ENCODE assay signal across 9 mouse cellular contexts in the genomic region with DNA sequence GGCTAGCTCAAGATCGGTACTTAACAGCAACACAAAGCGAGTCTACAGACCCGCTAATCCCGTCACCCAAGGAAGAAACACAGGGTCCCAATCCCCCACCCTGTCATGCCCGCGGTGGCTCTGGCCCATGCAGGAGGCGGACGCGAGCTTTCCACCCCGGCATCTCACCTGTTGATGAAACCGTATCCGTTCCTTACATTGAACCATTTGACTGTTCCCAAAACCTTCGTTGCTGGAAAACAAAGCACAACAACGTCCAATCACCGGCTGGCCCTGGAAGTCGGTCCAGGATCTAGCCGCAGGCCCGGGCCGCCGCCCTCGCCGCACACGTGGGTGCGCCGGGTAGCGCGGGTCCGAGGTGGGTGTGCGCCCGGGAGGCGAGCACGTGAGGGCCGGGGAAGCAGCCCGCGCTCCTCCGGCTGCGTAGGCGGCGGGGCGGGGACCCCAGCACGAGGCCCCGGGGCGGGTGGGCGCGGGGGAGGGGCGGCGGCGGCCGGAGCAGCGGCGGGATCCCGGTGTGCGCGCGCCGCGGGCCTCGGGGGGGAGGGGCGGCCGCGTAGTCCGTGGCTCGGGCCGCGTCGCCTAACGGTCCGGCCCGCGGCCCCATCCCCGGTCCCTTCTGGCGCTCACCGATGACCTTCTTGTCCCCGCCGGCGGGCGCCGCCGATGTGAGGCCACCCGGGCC. TPM values are rescaled to one million over a fixed set of nuclear protein-coding genes. Genes with fewer than 3 reads are reported as not detected.
A peak's percentile ranks its signal among the peaks of the same experiment; 100 is the strongest.
DNase-seq lines count a peak whose midpoint lies in the region; ATAC-seq and TF ChIP-seq lines count a peak whose summit lies in the region.
"Had no signal": no experiment of that assay in that cellular context is flagged by ENCODE, and none has a peak within 500 bp of the region (broad histone marks: within the 10 kb centered on the region; RNA-seq: fewer than 3 reads in every experiment).

No protein-coding gene starts in this region.

- peak overlapping the region; percentile 70 for H3K4me3 ChIP-seq in forebrain, embryonic 15.5 days
- H3K4me3 ChIP-seq in limb, embryonic 15.5 days, result peak overlapping the region; percentile 79
- peak overlapping the region; percentile 86 for H3K4me3 ChIP-seq in myocyte
- peak overlapping the region; percentile 83 for H3K4me3 ChIP-seq in stomach, postnatal 0 days (ENCODE audit: low read depth, low read length)

- TF ChIP-seq CTCF in stomach, postnatal 0 days (IDR thresholded peaks at IDR 0.05; ENCODE audit: low read depth), result no peak

- H3ac ChIP-seq in myocyte (ENCODE audit: control insufficient read depth, insufficient read length), result peak overlapping the region; percentile 99

- under 1% methylated on average over 59 of the region's 80 CpGs for WGBS in forebrain, embryonic 15.5 days
- under 1% methylated on average over 47 of the region's 80 CpGs for WGBS in limb, embryonic 15.5 days
- WGBS in stomach, postnatal 0 days, result under 1% methylated on average over 52 of the region's 80 CpGs

- DNase-seq in kidney, adult 18-20 months, result peak; percentile 41
- DNase-seq in kidney, postnatal 10 days, result no peak
- DNase-seq in c-Kit-positive CD71-positive TER-119-positive erythroid progenitor cells, embryonic 14.5 days (ENCODE audit: low spot score), result peak; percentile 42
- peak; percentile 62 for DNase-seq in induced T-regulatory cell, adult 2 months (ENCODE audit: low read depth)
- peak; percentile 61 for DNase-seq in stomach, postnatal 0 days (ENCODE audit: low spot score)

- H3K27me3 ChIP-seq in forebrain, embryonic 15.5 days, result no peaks in the 10 kb centered on the region
- H3K27me3 ChIP-seq in limb, embryonic 15.5 days, result no peaks in the 10 kb centered on the region
- H3K27me3 ChIP-seq in myocyte (ENCODE audit: control insufficient read depth, insufficient read depth, insufficient read length), result no peaks in the 10 kb centered on the region
- H3K27me3 ChIP-seq in stomach, postnatal 0 days (ENCODE audit: control insufficient read depth, insufficient read depth, low read length), result no peaks in the 10 kb centered on the region

- peaks cover 10% of the 10 kb centered on the region for H3K36me3 ChIP-seq in forebrain, embryonic 15.5 days
- H3K36me3 ChIP-seq in limb, embryonic 15.5 days, result 0 out of 2 replicates have a peak, but pooled peaks cover 8% of the 10 kb centered on the region
- peaks cover 16% of the 10 kb centered on the region for H3K36me3 ChIP-seq in myocyte (ENCODE audit: control insufficient read depth, insufficient read depth)
- H3K36me3 ChIP-seq in stomach, postnatal 0 days (ENCODE audit: control insufficient read depth, insufficient read depth, low read length), result no peaks in the 10 kb centered on the region

- peak; percentile 42 for TF ChIP-seq POLR2A in myocyte (IDR thresholded peaks at IDR 0.05; ENCODE audit: insufficient read length, low read depth)

- TF ChIP-seq EP300 in stomach, postnatal 0 days (optimal IDR thresholded peaks at IDR 0.05), result no peak

- H3K4me2 ChIP-seq in forebrain, embryonic 15.5 days (replicated peaks), result peak overlapping the region; percentile 68
- peak overlapping the region; percentile 61 for H3K4me2 ChIP-seq in limb, embryonic 15.5 days
- H3K4me2 ChIP-seq in myocyte (ENCODE audit: low read depth), result peak overlapping the region; percentile 92
- peak overlapping the region; percentile 90 for H3K4me2 ChIP-seq in stomach, postnatal 0 days (replicated peaks; ENCODE audit: low read depth)

- peaks cover 40% of the 10 kb centered on the region for H3K4me1 ChIP-seq in forebrain, embryonic 15.5 days
- H3K4me1 ChIP-seq in limb, embryonic 15.5 days, result peaks cover 14% of the 10 kb centered on the region
- H3K4me1 ChIP-seq in stomach, postnatal 0 days (replicated peaks; ENCODE audit: control insufficient read depth, insufficient read depth), result 0 out of 2 replicates have a peak, but pooled peaks cover 4% of the 10 kb centered on the region

- H3K27ac ChIP-seq in forebrain, embryonic 15.5 days (replicated peaks), result peak overlapping the region; percentile 89
- peak overlapping the region; percentile 83 for H3K27ac ChIP-seq in limb, embryonic 15.5 days
- peak overlapping the region; percentile 81 for H3K27ac ChIP-seq in stomach, postnatal 0 days (replicated peaks)

- ATAC-seq in forebrain, embryonic 15.5 days (replicated peaks), result peak; percentile 20
- ATAC-seq in limb, embryonic 15.5 days (ENCODE audit: insufficient number of reproducible peaks, low FRiP score, low TSS enrichment, low read depth), result no peak
- peak; percentile 25 for ATAC-seq in stomach, postnatal 0 days (ENCODE audit: low FRiP score, low TSS enrichment)

- H3K9ac ChIP-seq in forebrain, embryonic 15.5 days (replicated peaks), result peak overlapping the region; percentile 90
- peak overlapping the region; percentile 78 for H3K9ac ChIP-seq in limb, embryonic 15.5 days
- H3K9ac ChIP-seq in stomach, postnatal 0 days (ENCODE audit: low read length), result peak overlapping the region; percentile 81

- no peaks in the 10 kb centered on the region for H3K9me3 ChIP-seq in forebrain, embryonic 15.5 days
- no peaks in the 10 kb centered on the region for H3K9me3 ChIP-seq in limb, embryonic 15.5 days
- no peaks in the 10 kb centered on the region for H3K9me3 ChIP-seq in stomach, postnatal 0 days (ENCODE audit: control insufficient read depth, low read length)

- peaks cover 54% of the 10 kb centered on the region for H3K79me2 ChIP-seq in myocyte (ENCODE audit: control insufficient read depth, insufficient read depth)

TF ChIP-seq in myocyte, 11 proteins besides CTCF, POLR2A, EP300 and RAD21:
- TF ChIP-seq POLR2AphosphoS2 (IDR thresholded peaks at IDR 0.05; ENCODE audit: insufficient read length, low read depth) (peak; percentile 58), MYOD1 (IDR thresholded peaks at IDR 0.05; ENCODE audit: control insufficient read depth in 1 of 3, insufficient read length in 2 of 3, low read depth in 2 of 3) (no peak)

RNA-seq across cellular contexts. Expression of gene Ybx1, which starts 0.7 kb away (rescaled TPM):
- polyA plus RNA-seq in forebrain, embryonic 15.5 days (2015; fragmentation: Nextera tagmentation; extraction: Ambion mirVana), result 950 and 958 TPM in 2 replicates
- polyA plus RNA-seq in limb, embryonic 15.5 days (2015; fragmentation: Nextera tagmentation; extraction: Ambion mirVana), result 488 and 527 TPM in 2 replicates
- 734 TPM for polyA plus RNA-seq in myocyte (2012; fragmentation: generic; extraction: Trizol)
- 330 and 339 TPM in 2 replicates for polyA plus RNA-seq in stomach, postnatal 0 days (2015; fragmentation: Nextera tagmentation; extraction: Ambion mirVana)

RNA-seq across cellular contexts. Expression of gene Ppih, which starts 26.6 kb away (rescaled TPM):
- polyA plus RNA-seq in forebrain, embryonic 15.5 days (2015; fragmentation: Nextera tagmentation; extraction: Ambion mirVana), result 65.3 and 76.6 TPM in 2 replicates
- 72.6 and 74.8 TPM in 2 replicates for polyA plus RNA-seq in limb, embryonic 15.5 days (2015; fragmentation: Nextera tagmentation; extraction: Ambion mirVana)
- polyA plus RNA-seq in myocyte (2012; fragmentation: generic; extraction: Trizol), result 22.2 TPM
- polyA plus RNA-seq in stomach, postnatal 0 days (2015; fragmentation: Nextera tagmentation; extraction: Ambion mirVana), result 42.0 and 44.7 TPM in 2 replicates

RNA-seq across cellular contexts. Expression of gene Cldn19, which starts 38.5 kb away (rescaled TPM):
- polyA plus RNA-seq in forebrain, embryonic 15.5 days (2015; fragmentation: Nextera tagmentation; extraction: Ambion mirVana), result 0.70 and 1.0 TPM in 2 replicates
- 0.05 and 0.12 TPM in 2 replicates for polyA plus RNA-seq in limb, embryonic 15.5 days (2015; fragmentation: Nextera tagmentation; extraction: Ambion mirVana)
- polyA plus RNA-seq in myocyte (2012; fragmentation: generic; extraction: Trizol), result 0.01 TPM
- 0.07 TPM in 1 of 2 replicates, not detected in the other for polyA plus RNA-seq in stomach, postnatal 0 days (2015; fragmentation: Nextera tagmentation; extraction: Ambion mirVana)
- polyA plus RNA-seq: large intestine, adult 2 months had no signal
